Mouse (Mus musculus) heart, postnatal 0 days (tissue): ENCODE results near the gene Ap1m1.

Experiments used
- CTCF ChIP-seq: IDR thresholded peaks from 2 replicates; pipeline ENCODE4 v1.5.1; 2016; ENCODE audit warnings: antibody characterized with exemption, control low read depth, low read depth
- EP300 ChIP-seq: IDR thresholded peaks from 2 replicates; pipeline ENCODE4 v1.6.1; 2016; ENCODE audit warnings: antibody characterized with exemption, low read depth

GRCm38 (mm10) chr8:72289051-72289450 lies 49.2 kb downstream of the Ap1m1 start:
- no peak for TF ChIP-seq CTCF
- TF ChIP-seq EP300 = no peak
